Mouse (Mus musculus) kidney, adult 18-20 months (tissue): Measurements from ENCODE around the gene Cldn10.
"Not testable (repeated sequence)": the region's sequence is repeated elsewhere in the genome, so short reads cannot be mapped to it uniquely, and the experiment has no call there.

ENCODE experiments used
- DNase-seq: peaks from one replicate; pipeline ENCODE4 v3.0.0; 2021

Gene Cldn10

GRCm38 (mm10) chr14:118783326-118783935, 4.3 kb upstream of the Cldn10 start:
- DNase-seq, result peak; percentile 78

DNA sequence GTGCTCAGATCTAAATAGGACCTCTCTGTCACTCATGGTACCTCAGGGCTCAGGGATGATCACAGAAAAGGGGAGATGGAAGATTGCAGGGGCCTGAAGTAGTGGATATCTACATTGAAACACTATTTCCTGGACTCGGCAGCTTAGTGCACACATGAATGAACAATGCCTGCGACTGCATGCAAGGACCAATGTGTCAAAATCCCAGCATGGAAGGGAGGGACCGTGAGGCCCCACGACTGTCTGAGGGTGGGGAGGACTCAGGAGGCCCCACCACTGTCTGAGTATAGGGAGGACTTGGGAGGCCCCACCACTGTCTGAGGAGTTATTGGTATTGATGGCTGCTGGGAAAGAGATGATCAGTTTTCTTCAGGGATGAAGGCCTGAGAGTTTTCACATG, 2.5 kb downstream of the Cldn10 start:
- no peak for DNase-seq

- no peak for DNase-seq
These were observed 5.2 kb downstream of the Cldn10 start for GRCm38 (mm10) chr14:118792957-118793356.

GRCm38 (mm10) chr14:118793416-118793815, 5.7 kb downstream of the Cldn10 start:
- DNase-seq, result peak; percentile 55

GRCm38 (mm10) chr14:118794196-118794595, 6.5 kb downstream of the Cldn10 start:
- DNase-seq, result no peak

DNA sequence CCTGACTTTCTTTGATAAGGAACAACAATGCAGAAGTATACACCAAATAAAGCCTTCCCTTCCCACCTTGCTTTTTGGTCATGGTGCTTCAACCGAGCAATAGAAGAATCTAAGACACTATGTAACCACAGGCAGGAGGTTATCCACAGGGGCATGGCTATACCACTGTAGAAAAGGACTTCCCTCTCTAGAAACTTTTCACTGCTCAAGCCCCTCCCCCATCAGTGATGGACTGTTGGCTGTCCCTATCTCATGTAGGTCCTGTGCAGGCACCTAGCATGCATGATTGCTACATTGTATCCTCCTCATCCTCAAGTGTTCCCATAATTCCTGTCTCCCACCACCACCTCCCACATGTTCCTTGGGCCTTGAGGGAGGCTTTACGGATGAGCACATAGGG, 7.2 kb downstream of the Cldn10 start:
- DNase-seq, result no peak

DNA sequence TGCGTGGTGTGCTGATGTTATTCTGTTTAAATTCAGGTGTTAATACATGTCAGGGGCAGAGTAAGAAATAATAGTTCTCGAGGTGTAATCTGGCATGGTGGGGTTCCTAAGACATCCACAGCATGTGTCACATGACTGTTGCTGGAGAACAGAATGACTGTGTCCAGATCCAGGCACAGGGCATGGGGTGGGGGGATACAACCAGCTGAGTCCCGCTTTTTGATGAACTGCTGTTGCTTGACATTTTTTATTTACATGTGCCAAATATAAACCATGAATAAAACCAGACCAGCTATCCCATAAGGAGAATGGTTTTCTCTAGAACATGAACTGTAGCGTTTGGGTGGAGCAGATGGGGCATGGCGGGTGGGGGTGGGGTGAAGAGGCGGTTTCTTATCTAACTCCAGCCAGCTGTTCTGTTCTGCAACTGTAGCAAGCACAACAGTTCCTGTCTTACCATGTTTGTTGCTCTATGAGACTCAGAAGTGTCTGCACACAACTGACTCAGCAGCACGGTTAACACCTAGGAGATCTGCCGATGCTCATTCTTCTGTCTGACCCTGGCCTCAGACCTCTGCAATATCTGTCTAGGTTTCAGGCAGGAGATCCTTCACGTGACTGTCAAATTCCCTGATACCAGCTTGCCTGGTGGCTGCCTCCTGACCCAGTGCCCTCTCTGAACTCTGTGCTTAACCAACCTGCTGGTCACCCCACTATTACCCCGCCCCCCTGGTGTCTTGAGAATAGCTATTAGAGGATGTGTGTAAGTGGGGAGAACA, 8.4 kb downstream of the Cldn10 start:
- peak; percentile 63 for DNase-seq

- DNase-seq, result no peak
These were observed 9.0 kb downstream of the Cldn10 start for GRCm38 (mm10) chr14:118796694-118797058.

GRCm38 (mm10) chr14:118797270-118797669, 9.6 kb downstream of the Cldn10 start:
- no peak for DNase-seq

DNA sequence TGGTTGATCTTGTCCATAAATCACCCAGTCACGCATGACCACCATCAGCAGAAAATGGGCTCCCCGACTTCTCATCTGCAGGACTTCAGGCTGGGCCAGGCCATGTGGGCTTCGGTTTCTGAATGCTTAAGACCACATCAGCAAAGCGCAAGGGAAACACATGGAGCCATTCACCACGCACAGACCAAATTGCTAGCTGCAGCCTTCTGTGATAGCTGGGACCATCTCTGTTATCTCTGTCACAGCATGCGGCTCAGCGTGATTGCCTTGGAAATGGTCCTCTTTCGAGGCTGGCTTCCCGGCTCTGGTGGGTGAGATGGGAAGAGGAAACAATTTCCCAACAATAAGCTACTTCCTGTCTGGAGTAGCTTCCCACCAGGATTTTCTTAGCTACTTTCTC, 12.2 kb downstream of the Cldn10 start:
- DNase-seq, result no peak

- no peak for DNase-seq
These were observed 16.2 kb downstream of the Cldn10 start for GRCm38 (mm10) chr14:118803936-118804335.

DNA sequence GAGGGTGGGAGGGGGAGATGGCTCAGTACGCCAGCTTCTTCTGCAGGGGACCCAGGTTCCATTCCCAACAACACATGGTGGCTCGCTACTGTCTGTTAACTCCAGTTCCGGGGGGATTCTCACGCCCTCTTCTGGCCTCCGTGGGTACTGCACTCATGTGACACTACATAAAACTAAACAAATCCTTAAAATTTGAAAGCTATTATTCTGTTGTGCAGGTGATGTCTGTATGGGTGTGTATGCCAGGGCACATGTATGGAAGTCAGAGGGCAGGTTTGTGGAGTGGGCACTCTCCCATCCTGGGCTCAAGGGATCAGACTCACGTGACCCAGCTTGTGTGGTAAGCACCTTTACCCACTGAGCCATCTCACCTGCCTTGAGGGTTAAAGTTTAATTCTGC, 16.6 kb downstream of the Cldn10 start:
- DNase-seq, result peak; percentile 58

DNA sequence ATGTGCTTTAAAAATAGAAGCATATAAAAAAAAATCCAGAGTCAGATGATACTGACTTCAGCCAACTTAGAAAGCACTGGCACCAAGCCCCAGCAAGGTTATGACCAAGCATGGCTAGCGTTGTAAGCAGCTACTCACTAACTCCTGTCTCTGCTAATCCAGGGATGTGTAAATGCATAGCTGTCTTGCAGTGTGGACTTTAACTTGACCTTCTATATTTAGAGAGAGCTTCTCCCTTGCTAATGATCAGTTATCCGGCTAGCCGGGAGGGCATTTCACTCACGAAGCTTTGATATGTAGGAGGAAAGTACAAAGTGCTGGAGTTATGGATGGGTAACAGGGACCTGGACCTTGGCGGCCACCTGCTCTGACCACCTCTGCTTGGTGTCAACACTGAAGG, 19.9 kb downstream of the Cldn10 start:
- DNase-seq, result no peak

DNA sequence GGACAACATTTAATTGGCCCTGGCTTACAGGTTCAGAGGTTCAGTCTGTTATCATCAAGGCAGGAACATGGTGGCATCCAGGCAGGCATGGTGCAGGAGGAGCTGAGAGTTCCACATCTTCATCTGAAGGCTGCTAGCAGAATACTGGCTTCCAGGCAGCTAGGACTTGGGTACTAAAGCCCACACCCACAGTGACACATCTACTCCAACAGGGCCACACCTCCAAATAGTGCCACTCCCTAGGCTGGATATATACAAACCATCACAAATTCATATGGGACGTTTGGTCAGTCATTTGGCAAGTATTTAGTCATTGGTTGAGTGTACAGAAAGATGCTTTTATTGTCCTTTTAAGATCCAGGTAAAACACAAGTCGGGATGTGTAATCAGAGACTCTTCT, 20.5 kb downstream of the Cldn10 start:
- not testable (repeated sequence) for DNase-seq

- no peak for DNase-seq
These were observed 22.0 kb downstream of the Cldn10 start for GRCm38 (mm10) chr14:118809686-118810085.

DNA sequence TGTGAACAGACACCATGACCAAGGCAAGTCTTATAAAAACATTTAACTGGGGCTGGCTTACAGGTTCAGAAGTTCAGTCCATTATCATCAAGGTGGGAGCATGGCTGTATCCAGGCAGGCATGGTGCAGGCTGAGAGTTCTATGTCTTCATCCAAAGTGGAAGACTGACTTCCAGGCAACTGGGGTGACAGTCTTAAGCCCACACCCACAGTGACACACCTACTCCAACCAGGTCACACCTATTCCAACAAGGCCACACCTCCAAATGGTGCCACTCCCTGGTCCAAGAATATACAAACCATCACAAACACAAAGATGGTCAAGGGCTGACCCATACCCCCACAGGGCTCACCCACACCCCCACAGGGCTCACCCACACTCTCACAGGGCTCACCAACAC, 23.5 kb downstream of the Cldn10 start:
- DNase-seq, result not testable (repeated sequence)

DNA sequence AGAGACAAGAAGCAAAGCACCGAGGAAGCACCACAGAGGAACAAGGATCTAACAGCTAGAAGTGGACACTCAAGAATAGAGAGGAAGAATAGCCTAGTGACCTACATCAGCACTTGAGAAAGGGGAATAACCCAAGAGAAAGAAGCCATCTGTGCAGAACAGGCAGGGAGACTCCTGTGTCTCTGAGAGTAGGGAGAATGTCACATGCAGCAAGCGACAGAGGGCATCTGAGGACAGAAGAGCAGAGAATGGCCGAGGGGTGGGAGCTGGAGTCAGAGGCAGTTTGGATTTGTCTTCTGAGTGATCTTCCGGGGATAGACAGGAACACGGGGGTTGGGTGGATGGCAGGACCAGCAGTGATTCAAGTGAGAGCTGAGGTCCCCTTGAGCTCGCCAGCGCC, 25.4 kb downstream of the Cldn10 start:
- no peak for DNase-seq

DNA sequence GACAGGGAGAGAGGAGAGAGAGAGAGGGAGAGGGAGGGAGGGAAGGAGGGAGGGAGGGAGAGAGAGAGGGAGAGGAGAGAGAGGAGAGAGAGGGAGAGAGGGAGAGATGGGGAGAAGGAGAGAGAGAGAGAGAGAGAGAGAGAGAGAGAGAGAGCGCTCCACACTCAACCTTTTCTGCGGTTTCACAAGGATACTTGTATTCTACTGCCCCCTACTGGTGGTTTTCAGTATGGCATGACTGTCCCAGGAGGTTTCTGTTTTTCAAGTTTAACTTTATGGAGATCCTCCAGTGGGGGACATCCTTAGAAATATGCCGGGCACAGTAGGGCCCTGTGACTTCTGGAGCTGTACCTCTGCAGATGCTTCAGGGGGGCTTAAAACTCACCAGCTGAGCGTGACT, 28.8 kb downstream of the Cldn10 start:
- DNase-seq, result peak; percentile 38

GRCm38 (mm10) chr14:118820111-118820510, 32.4 kb downstream of the Cldn10 start:
- peak; percentile 47 for DNase-seq

- DNase-seq, result no peak
These were observed 35.1 kb downstream of the Cldn10 start for GRCm38 (mm10) chr14:118822816-118823215.

GRCm38 (mm10) chr14:118823313-118823712, 35.6 kb downstream of the Cldn10 start:
- no peak for DNase-seq

GRCm38 (mm10) chr14:118826346-118826745, 38.6 kb downstream of the Cldn10 start:
- DNase-seq, result no peak

DNA sequence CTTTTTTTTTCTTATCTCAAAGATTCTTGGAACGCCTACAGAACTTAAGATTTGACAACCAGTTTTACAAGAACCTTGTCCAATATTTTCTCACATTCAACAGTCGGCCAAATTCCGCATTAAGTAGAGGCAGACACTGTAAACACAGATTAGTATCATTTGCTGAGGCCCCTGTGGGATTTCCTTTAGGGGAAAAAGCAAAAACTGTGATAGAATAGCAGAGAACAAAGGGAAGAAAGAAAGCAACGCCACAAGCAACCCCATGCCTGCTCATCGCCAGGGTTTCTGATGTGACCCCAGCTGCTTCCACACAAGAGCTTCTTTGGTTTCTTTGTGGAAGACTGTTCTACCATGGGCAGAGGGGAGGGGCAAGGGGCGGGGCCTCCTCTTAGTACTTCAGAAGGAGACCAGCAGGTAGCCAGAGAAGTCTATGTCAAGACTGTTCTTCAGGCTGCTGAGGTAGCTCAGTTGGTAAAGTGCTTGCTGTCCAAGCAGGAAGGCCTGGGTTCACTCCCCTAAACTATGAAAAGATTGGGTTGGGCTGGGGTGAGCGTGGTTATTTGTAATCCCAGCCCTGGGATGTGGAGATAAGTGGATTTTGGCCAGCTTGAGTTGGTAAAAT, 39.7 kb downstream of the Cldn10 start:
- DNase-seq, result no peak
